Mouse (Mus musculus): Measurements from ENCODE around the gene Srpk1. TPM values are rescaled to one million over a fixed set of nuclear protein-coding genes. Genes with fewer than 3 reads are reported as not detected.

Srpk1 gene
- polyA plus RNA-seq, 1 experiment from 2014 or later = 89.1 TPM

DNA sequence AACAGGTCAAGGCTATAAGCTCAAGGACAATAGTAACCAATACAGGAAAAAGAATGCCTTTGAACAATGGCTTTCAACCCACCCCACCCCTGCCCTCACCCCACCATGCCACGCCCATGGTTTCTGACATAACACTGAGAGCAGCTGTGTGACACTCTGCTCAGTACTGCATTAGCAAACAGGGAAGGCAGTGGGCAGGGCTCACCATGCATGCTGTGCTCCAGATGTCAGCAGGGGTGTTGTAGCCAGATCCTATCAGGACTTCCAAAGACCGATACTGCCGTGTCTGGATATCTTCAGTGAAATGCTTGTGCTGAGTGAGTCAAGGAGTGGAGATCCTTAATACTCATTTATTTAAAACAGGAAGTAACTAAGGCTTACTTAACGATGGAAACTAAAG is 28.5 kb downstream of the Srpk1 start:
- peaks cover 87% of the 10 kb centered on the region for H3K36me3 ChIP-seq (ENCODE audit: control insufficient read depth, insufficient read depth, low read length)
- H3K4me3 ChIP-seq (ENCODE audit: low read depth, low read length) = no peak overlapping the region
- H3K4me2 ChIP-seq (ENCODE audit: low read depth, low read length) = no peak overlapping the region
- WGBS = 74% methylated on average over 4 of the region's 4 CpGs
- no peaks in the 10 kb centered on the region for H3K9me3 ChIP-seq (ENCODE audit: control insufficient read depth, low read length)
- no peak overlapping the region for H3K9ac ChIP-seq (ENCODE audit: low read depth, low read length)
- no peak for ATAC-seq (ENCODE audit: low read depth)
- H3K27ac ChIP-seq (replicated peaks; ENCODE audit: low read depth, low read length) = no peak overlapping the region
- H3K4me1 ChIP-seq (ENCODE audit: control insufficient read depth, insufficient read depth, low read length) = no peaks in the 10 kb centered on the region
- no peaks in the 10 kb centered on the region for H3K27me3 ChIP-seq (replicated peaks; ENCODE audit: control insufficient read depth, insufficient read depth, low read length)
- no peak for DNase-seq (ENCODE audit: low spot score)

DNA sequence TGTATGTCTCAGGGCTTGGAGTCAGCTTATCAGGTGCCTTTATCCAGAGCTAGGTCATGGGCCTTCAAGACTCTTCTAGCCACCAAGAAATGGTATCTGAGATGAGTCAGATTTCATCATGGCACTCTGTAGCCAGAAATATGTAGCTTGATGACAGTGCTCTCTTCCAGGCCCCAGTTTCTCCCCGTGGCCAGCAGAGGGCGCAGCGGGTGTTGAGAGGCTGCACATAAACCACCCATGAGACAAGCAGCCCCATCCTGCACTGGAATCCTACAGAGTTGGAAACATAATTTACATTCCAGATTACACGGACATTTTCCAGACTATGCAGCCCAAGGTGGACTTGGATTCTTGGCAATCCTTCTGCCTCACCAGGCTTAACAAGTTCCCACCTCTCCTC is 29.5 kb downstream of the Srpk1 start:
- no peak overlapping the region for H3K4me2 ChIP-seq (ENCODE audit: low read depth, low read length)
- peak; percentile 72 for DNase-seq (ENCODE audit: low spot score)
- no peak overlapping the region for H3K4me3 ChIP-seq (ENCODE audit: low read depth, low read length)
- no peak overlapping the region for H3K27ac ChIP-seq (replicated peaks; ENCODE audit: low read depth, low read length)
- 20% methylated on average over 4 of the region's 4 CpGs for WGBS
- ATAC-seq (ENCODE audit: low read depth) = peak; percentile 67; the same call in 1 of the 2 replicates
- H3K36me3 ChIP-seq (ENCODE audit: control insufficient read depth, insufficient read depth, low read length) = peaks cover 88% of the 10 kb centered on the region
- H3K27me3 ChIP-seq (replicated peaks; ENCODE audit: control insufficient read depth, insufficient read depth, low read length) = no peaks in the 10 kb centered on the region
- no peaks in the 10 kb centered on the region for H3K4me1 ChIP-seq (ENCODE audit: control insufficient read depth, insufficient read depth, low read length)
- H3K9ac ChIP-seq (ENCODE audit: low read depth, low read length) = no peak overlapping the region
- no peaks in the 10 kb centered on the region for H3K9me3 ChIP-seq (ENCODE audit: control insufficient read depth, low read length)

DNA sequence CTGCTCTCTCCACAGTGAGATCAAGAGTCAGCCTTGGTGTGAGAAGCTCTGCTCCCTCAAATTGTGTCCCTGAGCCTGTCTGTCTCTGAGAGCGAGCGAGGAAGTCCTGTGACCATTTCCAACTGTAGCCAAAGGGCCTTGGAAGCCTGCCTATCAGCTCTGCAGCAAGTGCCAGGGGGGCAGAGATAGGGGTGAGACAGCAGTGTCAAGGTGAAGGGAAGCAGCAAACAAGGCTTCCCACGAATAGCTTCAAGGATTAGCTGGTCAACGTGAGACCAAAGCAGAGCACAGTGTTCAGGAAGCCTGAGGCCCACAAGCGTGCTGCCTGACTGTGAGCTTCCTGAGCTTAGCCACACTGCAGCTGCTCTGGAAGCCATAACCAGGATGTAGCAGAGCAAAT is 31.0 kb downstream of the Srpk1 start:
- WGBS = 90% methylated on average over 5 of the region's 5 CpGs
- H3K4me2 ChIP-seq (ENCODE audit: low read depth, low read length) = no peak overlapping the region
- no peaks in the 10 kb centered on the region for H3K4me1 ChIP-seq (ENCODE audit: control insufficient read depth, insufficient read depth, low read length)
- no peaks in the 10 kb centered on the region for H3K9me3 ChIP-seq (ENCODE audit: control insufficient read depth, low read length)
- ATAC-seq (ENCODE audit: low read depth) (no peak), DNase-seq (ENCODE audit: low spot score) (no peak)
- H3K4me3 ChIP-seq (ENCODE audit: low read depth, low read length) = no peak overlapping the region
- H3K36me3 ChIP-seq (ENCODE audit: control insufficient read depth, insufficient read depth, low read length) = peaks cover 85% of the 10 kb centered on the region
- H3K27me3 ChIP-seq (replicated peaks; ENCODE audit: control insufficient read depth, insufficient read depth, low read length) = no peaks in the 10 kb centered on the region
- no peak overlapping the region for H3K27ac ChIP-seq (replicated peaks; ENCODE audit: low read depth, low read length)
- H3K9ac ChIP-seq (ENCODE audit: low read depth, low read length) = no peak overlapping the region

DNA sequence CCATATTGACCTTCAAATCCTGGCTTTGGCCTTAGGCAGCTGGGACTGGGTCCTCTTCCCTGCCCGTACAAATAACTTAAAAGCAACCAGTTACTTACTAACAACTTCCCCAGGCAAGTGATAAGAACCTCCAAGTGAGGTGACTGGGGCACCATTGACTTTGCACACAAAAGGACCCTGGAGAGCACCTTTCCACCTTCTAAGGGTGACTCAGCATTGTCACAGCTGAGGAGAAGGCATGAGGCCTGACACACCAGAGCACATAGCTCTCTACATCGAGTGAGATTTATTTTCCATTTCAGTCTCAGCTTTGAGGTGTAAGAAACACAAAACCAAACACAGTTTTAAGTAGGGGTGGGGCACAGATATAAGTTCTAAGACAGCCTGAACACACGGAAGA is 31.9 kb downstream of the Srpk1 start:
- H3K36me3 ChIP-seq (ENCODE audit: control insufficient read depth, insufficient read depth, low read length) = peaks cover 79% of the 10 kb centered on the region
- ATAC-seq (ENCODE audit: low read depth) (no peak), DNase-seq (ENCODE audit: low spot score) (no peak)
- no peak overlapping the region for H3K27ac ChIP-seq (replicated peaks; ENCODE audit: low read depth, low read length)
- WGBS = 86% methylated on average over 3 of the region's 3 CpGs
- no peaks in the 10 kb centered on the region for H3K4me1 ChIP-seq (ENCODE audit: control insufficient read depth, insufficient read depth, low read length)
- no peaks in the 10 kb centered on the region for H3K9me3 ChIP-seq (ENCODE audit: control insufficient read depth, low read length)
- no peak overlapping the region for H3K9ac ChIP-seq (ENCODE audit: low read depth, low read length)
- no peaks in the 10 kb centered on the region for H3K27me3 ChIP-seq (replicated peaks; ENCODE audit: control insufficient read depth, insufficient read depth, low read length)
- no peak overlapping the region for H3K4me2 ChIP-seq (ENCODE audit: low read depth, low read length)
- no peak overlapping the region for H3K4me3 ChIP-seq (ENCODE audit: low read depth, low read length)

DNA sequence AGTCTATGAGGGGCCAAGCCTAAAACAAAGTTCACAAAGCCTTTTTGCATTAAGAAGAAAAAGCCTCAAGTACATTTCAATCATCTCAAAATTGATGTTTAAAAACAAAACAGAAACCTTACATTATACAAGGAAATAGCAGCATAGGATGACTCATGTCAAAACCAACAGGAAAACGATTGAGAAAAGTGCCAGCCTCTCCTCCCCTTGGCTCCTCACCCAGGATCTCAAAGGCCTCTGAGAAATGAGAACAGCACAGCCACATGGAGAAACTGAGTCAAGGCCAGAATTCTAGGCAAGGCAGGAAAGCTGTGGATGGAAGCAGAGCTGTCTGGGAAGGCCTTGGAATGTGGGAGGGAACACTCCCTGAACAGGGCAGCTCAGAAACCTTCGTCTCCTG is 33.9 kb downstream of the Srpk1 start:
- no peak overlapping the region for H3K4me2 ChIP-seq (ENCODE audit: low read depth, low read length)
- no peaks in the 10 kb centered on the region for H3K27me3 ChIP-seq (replicated peaks; ENCODE audit: control insufficient read depth, insufficient read depth, low read length)
- DNase-seq (ENCODE audit: low spot score) = no peak
- 87% methylated on average over 2 of the region's 2 CpGs for WGBS
- peaks cover 66% of the 10 kb centered on the region for H3K36me3 ChIP-seq (ENCODE audit: control insufficient read depth, insufficient read depth, low read length)
- H3K4me1 ChIP-seq (ENCODE audit: control insufficient read depth, insufficient read depth, low read length) = no peaks in the 10 kb centered on the region
- no peak overlapping the region for H3K9ac ChIP-seq (ENCODE audit: low read depth, low read length)
- ATAC-seq (ENCODE audit: low read depth) = no peak
- no peak overlapping the region for H3K4me3 ChIP-seq (ENCODE audit: low read depth, low read length)
- no peak overlapping the region for H3K27ac ChIP-seq (replicated peaks; ENCODE audit: low read depth, low read length)
- no peaks in the 10 kb centered on the region for H3K9me3 ChIP-seq (ENCODE audit: control insufficient read depth, low read length)

DNA sequence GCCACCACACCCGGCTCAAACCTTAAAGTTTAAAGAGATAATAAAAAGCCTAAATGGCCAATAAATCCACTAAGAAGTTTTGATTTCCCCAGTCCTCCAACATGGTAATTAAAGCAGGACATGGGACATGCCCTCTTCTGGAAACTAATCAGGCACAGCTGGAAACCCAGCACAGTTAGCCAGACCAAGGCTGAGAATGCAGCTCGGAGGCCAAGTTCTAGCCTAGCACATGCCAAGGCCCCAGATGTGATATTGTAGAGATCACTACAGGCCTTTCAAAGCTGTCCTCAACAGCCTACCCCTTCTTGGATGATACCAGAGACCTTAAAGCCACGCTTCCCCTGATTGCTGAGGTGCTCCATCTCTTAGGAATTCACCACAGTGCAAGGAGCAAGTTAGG is 36.0 kb downstream of the Srpk1 start:
- no peak overlapping the region for H3K27ac ChIP-seq (replicated peaks; ENCODE audit: low read depth, low read length)
- no peak overlapping the region for H3K4me2 ChIP-seq (ENCODE audit: low read depth, low read length)
- H3K36me3 ChIP-seq (ENCODE audit: control insufficient read depth, insufficient read depth, low read length) = peaks cover 45% of the 10 kb centered on the region
- no peaks in the 10 kb centered on the region for H3K4me1 ChIP-seq (ENCODE audit: control insufficient read depth, insufficient read depth, low read length)
- H3K27me3 ChIP-seq (replicated peaks; ENCODE audit: control insufficient read depth, insufficient read depth, low read length) = no peaks in the 10 kb centered on the region
- DNase-seq (ENCODE audit: low spot score) (no peak), ATAC-seq (ENCODE audit: low read depth) (no peak)
- H3K9ac ChIP-seq (ENCODE audit: low read depth, low read length) = no peak overlapping the region
- no peak overlapping the region for H3K4me3 ChIP-seq (ENCODE audit: low read depth, low read length)
- 65% methylated on average over 3 of the region's 3 CpGs for WGBS
- H3K9me3 ChIP-seq (ENCODE audit: control insufficient read depth, low read length) = no peaks in the 10 kb centered on the region

DNA sequence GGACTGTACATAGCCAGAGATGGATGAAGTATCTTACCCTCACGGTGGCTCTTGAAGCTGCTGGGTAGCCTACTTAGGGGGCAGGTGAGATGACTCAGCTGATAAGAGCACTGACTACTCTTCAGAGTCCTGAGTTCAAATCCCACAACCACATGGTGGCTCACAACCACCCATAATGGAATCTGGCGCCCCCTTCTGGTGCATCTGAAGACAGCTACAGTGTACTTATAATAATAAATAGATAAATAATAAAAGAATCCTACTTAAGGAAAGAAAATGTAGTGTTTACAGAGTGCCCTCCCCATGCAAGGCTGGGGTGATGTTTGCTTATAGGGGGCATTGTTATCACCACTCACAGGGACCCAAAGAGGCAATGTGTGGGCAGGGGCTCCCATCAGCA is 41.5 kb downstream of the Srpk1 start:
- no peaks in the 10 kb centered on the region for H3K4me1 ChIP-seq (ENCODE audit: control insufficient read depth, insufficient read depth, low read length)
- 48% methylated on average over 2 of the region's 2 CpGs for WGBS
- H3K4me2 ChIP-seq (ENCODE audit: low read depth, low read length) = no peak overlapping the region
- no peaks in the 10 kb centered on the region for H3K27me3 ChIP-seq (replicated peaks; ENCODE audit: control insufficient read depth, insufficient read depth, low read length)
- DNase-seq (ENCODE audit: low spot score) (no peak), ATAC-seq (ENCODE audit: low read depth) (no peak)
- H3K9me3 ChIP-seq (ENCODE audit: control insufficient read depth, low read length) = no peaks in the 10 kb centered on the region
- no peak overlapping the region for H3K4me3 ChIP-seq (ENCODE audit: low read depth, low read length)
- H3K9ac ChIP-seq (ENCODE audit: low read depth, low read length) = no peak overlapping the region
- no peak overlapping the region for H3K27ac ChIP-seq (replicated peaks; ENCODE audit: low read depth, low read length)
- H3K36me3 ChIP-seq (ENCODE audit: control insufficient read depth, insufficient read depth, low read length) = no peaks in the 10 kb centered on the region

DNA sequence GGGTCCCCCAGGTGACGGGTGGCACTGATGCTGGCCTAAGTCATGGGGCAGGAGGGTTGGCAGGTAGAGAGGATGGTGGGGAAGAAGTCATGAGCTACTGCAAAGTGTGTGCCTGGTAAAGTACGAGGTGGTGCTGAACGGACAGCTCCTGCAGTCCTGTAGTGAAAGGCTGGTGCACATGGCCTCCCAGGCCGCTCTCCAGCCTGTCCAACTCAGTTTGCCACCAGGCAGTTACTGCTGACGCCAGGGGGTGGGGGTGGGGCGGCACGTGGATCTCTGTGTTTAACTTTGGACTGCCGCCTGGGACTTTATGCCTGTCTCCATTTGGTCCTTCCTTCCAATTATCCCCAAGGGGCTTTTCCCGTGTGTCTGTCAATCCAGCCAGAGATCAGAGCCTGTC is 42.1 kb downstream of the Srpk1 start:
- Histone ChIP-seq H3K9me3 (ENCODE audit: control insufficient read depth, low read length) (no peaks in the 10 kb centered on the region), H3K36me3 (ENCODE audit: control insufficient read depth, insufficient read depth, low read length) (no peaks in the 10 kb centered on the region), H3K4me3 (ENCODE audit: low read depth, low read length) (no peak overlapping the region), H3K4me1 (ENCODE audit: control insufficient read depth, insufficient read depth, low read length) (peaks cover 6% of the 10 kb centered on the region; the same call in 1 of the 2 replicates), H3K4me2 (ENCODE audit: low read depth, low read length) (no peak overlapping the region), H3K9ac (ENCODE audit: low read depth, low read length) (no peak overlapping the region), H3K27ac (replicated peaks; ENCODE audit: low read depth, low read length) (no peak overlapping the region), H3K27me3 (replicated peaks; ENCODE audit: control insufficient read depth, insufficient read depth, low read length) (no peaks in the 10 kb centered on the region)
- 1% methylated on average over 8 of the region's 9 CpGs for WGBS
- no peak for ATAC-seq (ENCODE audit: low read depth)
- DNase-seq (ENCODE audit: low spot score) = peak; percentile 84

DNA sequence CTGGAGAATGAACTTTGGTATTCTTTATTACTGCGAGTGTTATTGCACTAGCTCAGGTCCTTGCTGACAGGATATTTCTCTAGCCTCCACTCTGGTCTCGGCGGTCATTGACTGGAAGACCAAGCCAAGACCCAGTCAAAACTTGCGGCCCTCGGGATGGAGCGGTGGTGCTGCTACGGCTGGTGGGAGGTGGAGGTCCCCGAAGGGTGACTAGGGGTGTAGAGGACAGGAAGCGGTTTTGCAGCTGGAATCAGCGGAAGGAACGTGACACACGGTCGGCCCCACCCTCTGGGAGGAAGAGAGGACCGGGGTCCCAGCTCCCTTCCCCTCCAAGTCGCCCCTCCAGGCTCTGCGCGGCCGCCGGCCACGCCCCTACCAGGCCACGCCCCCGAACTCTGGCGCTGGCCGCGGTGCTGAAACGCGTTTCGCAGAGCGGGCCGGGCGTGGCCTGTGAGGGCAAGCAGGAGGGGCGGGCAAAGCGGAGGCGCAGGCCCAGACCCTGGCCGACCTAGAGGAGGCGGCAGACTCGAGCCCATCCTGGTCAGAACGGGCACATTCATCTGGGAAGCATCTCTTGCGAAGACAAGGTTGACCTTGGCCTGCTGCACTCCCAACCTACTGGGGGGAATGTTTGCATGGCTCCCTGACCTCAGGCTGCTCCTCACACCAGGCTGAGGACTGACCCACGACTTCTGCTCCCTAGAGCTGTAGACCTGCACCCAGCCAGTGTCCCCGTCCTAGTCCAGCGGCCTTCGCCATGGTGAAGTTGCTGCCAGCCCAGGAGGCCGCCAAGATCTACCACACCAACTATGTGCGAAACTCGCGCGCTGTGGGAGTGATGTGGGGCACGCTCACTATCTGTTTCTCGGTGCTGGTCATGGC is 47.0 kb downstream of the Srpk1 start, which contains the start of gene Lhfpl5:
Gene Lhfpl5 (plus strand): TSS at position 398 of the 882 bp plus-strand sequence.
- H3K36me3 ChIP-seq (ENCODE audit: control insufficient read depth, insufficient read depth, low read length) = no peaks in the 10 kb centered on the region
- 29% methylated on average over 27 of the region's 50 CpGs for WGBS
- H3K4me2 ChIP-seq (ENCODE audit: low read depth, low read length) = peak within 1 kb of the TSS; percentile 53
- peak; percentile 82 for ATAC-seq (ENCODE audit: low read depth)
- H3K9ac ChIP-seq (ENCODE audit: low read depth, low read length) = no peak within 1 kb of the TSS
- H3K9me3 ChIP-seq (ENCODE audit: control insufficient read depth, low read length) = no peaks in the 10 kb centered on the region
- peak within 1 kb of the TSS; percentile 26 for H3K4me3 ChIP-seq (ENCODE audit: low read depth, low read length)
- H3K27me3 ChIP-seq (replicated peaks; ENCODE audit: control insufficient read depth, insufficient read depth, low read length) = no peaks in the 10 kb centered on the region
- DNase-seq (ENCODE audit: low spot score) = peak; percentile 58
- H3K4me1 ChIP-seq (ENCODE audit: control insufficient read depth, insufficient read depth, low read length) = peaks cover 8% of the 10 kb centered on the region; the same call in 1 of the 2 replicates
- no peak within 1 kb of the TSS for H3K27ac ChIP-seq (replicated peaks; ENCODE audit: low read depth, low read length)

Measured in embryonic facial prominence, embryonic 14.5 days (tissue).